Mouse (Mus musculus): ENCODE data around the gene Golga2. TPM values are rescaled to one million over a fixed set of nuclear protein-coding genes. Genes with fewer than 3 reads are reported as not detected.

Gene Golga2
- 20.1 and 20.2 TPM in 2 replicates for polyA plus RNA-seq (2014; fragmentation: Nextera tagmentation; extraction: Ambion mirVana)

DNA sequence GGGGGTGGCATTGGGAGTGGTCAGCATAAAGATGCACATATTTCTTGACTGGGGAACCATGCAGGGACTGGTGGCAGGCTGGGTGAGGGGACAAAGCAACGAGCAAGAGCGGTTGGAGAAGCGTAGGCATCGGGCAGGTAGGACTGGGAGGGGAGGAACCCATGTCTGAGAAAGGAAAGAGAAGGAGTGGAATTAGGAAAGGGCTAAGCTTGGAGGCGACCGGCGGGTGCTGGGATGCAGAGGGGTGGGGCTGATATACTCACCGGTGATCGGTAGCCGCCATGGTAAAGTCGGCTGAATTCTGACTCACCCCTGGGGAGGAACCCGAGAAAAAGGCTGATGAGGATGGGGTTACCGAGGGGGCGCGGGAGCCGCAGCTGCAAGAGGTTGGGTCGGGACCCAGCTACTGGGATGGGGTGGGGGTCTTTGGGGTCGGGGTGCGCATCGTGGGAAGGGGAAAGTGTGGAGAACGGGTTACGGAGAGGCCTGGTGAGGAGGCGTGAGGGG is at the start of gene Golga2:
TSS of gene Golga2 (plus strand) at position 51 of the 507 bp plus-strand sequence.
- WGBS: 2% methylated on average over 23 of the region's 23 CpGs
- Histone ChIP-seq H3K27me3 (replicated peaks; ENCODE audit: control insufficient read depth, insufficient read depth, low read length) (no peaks in the 10 kb centered on the region), H3K9me3 (ENCODE audit: control insufficient read depth, low read length) (no peaks in the 10 kb centered on the region), H3K27ac (ENCODE audit: low read depth) (peak within 1 kb of the TSS; percentile 45), H3K4me2 (ENCODE audit: low read length) (peak within 1 kb of the TSS; percentile 96), H3K36me3 (ENCODE audit: control insufficient read depth, insufficient read depth, low read length) (peaks cover 36% of the 10 kb centered on the region), H3K9ac (ENCODE audit: low read length) (peak within 1 kb of the TSS; percentile 75), H3K4me1 (replicated peaks; ENCODE audit: control insufficient read depth, insufficient read depth, low read length) (peaks cover 7% of the 10 kb centered on the region; the same call in 1 of the 2 replicates), H3K4me3 (ENCODE audit: low read depth, low read length) (peak within 1 kb of the TSS; percentile 74)
- ATAC-seq (replicated peaks; ENCODE audit: low FRiP score, low TSS enrichment, low read depth) (peak; percentile 34), DNase-seq (ENCODE audit: low spot score) (no peak)

DNA sequence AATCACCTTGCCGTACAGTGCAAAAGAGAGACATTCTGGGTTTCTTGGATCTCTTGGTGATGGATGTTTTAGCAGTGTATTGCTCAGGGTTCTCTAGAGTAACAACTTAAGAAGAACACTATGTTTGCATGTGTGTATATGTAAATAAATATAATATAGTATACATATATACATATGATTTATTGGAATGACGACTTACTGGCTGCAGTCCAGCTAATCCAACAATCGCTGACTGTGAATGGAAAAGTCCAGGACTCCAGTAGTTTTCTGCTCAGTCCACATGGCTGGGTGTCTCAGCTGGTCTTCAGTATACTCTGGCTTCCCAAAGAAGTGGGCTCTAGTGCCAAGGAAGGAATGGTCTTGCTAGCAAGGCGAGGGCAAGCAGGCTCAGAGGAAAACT is 49.6 kb upstream of the Golga2 start:
- DNase-seq (ENCODE audit: low spot score) (no peak), ATAC-seq (replicated peaks; ENCODE audit: low FRiP score, low TSS enrichment, low read depth) (no peak; the same call in 1 of the 2 replicates)
- Histone ChIP-seq H3K9ac (ENCODE audit: low read length) (peak overlapping the region; percentile 72), H3K4me2 (ENCODE audit: low read length) (peak overlapping the region; percentile 94), H3K9me3 (ENCODE audit: control insufficient read depth, low read length) (no peaks in the 10 kb centered on the region), H3K4me3 (ENCODE audit: low read depth, low read length) (peak overlapping the region; percentile 72), H3K27me3 (replicated peaks; ENCODE audit: control insufficient read depth, insufficient read depth, low read length) (no peaks in the 10 kb centered on the region), H3K27ac (ENCODE audit: low read depth) (peak overlapping the region; percentile 84; the same call in 1 of the 2 replicates), H3K4me1 (replicated peaks; ENCODE audit: control insufficient read depth, insufficient read depth, low read length) (peaks cover 12% of the 10 kb centered on the region), H3K36me3 (ENCODE audit: control insufficient read depth, insufficient read depth, low read length) (peaks cover 22% of the 10 kb centered on the region)
- 29% methylated on average over 4 of the region's 4 CpGs for WGBS

DNA sequence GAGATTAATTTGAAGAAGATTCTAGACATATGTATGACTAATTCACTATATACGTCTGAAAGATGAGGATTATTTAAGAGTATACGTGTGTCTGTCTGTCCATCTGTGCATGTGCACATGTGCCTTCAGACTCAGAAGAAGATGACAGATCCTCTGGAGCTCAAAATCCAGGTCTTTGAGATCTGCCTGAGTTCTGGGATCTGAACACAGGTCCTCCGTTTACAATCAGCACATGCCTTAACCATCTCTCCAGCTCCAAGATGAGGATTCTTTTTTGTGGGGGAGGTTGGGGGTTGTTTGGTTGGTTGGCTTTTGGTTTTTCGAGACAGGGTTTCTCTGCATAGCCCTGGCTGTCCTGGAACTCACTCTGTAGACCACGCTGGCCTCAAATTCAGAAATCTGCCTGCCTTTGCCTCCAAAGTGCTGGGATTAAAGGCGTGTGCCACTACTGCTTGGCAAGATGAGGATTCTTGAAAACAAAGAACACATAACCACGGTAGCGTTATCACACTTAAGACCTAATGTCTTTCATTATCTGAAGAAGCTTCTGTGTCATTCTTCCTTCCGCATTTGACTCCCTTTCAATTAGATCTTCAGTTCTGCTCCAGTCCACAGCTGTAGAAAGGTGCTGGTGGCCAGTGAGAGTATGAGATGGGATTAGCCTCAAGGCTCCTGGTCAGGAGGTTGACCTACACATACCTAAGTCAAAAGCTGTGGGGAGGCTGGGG is 48.3 kb upstream of the Golga2 start:
- no peak for DNase-seq (ENCODE audit: low spot score)
- 89% methylated on average over 9 of the region's 9 CpGs for WGBS
- Histone ChIP-seq H3K27me3 (replicated peaks; ENCODE audit: control insufficient read depth, insufficient read depth, low read length) (no peaks in the 10 kb centered on the region), H3K27ac (ENCODE audit: low read depth) (no peak overlapping the region), H3K9ac (ENCODE audit: low read length) (no peak overlapping the region), H3K4me3 (ENCODE audit: low read depth, low read length) (no peak overlapping the region), H3K4me1 (replicated peaks; ENCODE audit: control insufficient read depth, insufficient read depth, low read length) (peaks cover 12% of the 10 kb centered on the region), H3K36me3 (ENCODE audit: control insufficient read depth, insufficient read depth, low read length) (peaks cover 22% of the 10 kb centered on the region), H3K4me2 (ENCODE audit: low read length) (no peak overlapping the region), H3K9me3 (ENCODE audit: control insufficient read depth, low read length) (no peaks in the 10 kb centered on the region)
- ATAC-seq (replicated peaks; ENCODE audit: low FRiP score, low TSS enrichment, low read depth): no peak

DNA sequence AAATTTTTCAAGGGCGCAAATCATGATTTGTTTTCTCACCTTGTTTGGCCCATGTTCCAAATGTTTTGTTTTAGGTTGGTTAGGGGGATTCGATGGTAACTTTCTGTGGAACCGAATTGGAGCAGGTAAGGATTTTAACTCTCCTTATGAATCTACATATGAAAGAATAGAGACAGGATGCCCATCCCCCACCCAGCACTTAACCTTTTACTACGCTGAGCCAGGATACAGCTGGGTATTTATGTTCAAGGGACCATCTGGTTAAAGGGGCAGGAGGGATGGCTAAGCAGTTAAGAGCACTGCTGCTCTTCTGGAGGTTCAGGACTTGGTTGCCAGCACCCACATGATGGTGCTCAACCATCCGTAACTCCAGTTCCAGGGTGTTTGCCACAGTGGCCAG is 46.6 kb upstream of the Golga2 start:
- H3K9me3 ChIP-seq (ENCODE audit: control insufficient read depth, low read length): no peaks in the 10 kb centered on the region
- no peaks in the 10 kb centered on the region for H3K27me3 ChIP-seq (replicated peaks; ENCODE audit: control insufficient read depth, insufficient read depth, low read length)
- H3K4me1 ChIP-seq (replicated peaks; ENCODE audit: control insufficient read depth, insufficient read depth, low read length): peaks cover 6% of the 10 kb centered on the region
- no peak for DNase-seq (ENCODE audit: low spot score)
- no peak overlapping the region for H3K4me2 ChIP-seq (ENCODE audit: low read length)
- WGBS: 76% methylated on average over 5 of the region's 5 CpGs
- no peak for ATAC-seq (replicated peaks; ENCODE audit: low FRiP score, low TSS enrichment, low read depth)
- no peak overlapping the region for H3K9ac ChIP-seq (ENCODE audit: low read length)
- no peak overlapping the region for H3K27ac ChIP-seq (ENCODE audit: low read depth)
- H3K4me3 ChIP-seq (ENCODE audit: low read depth, low read length): no peak overlapping the region
- peaks cover 38% of the 10 kb centered on the region for H3K36me3 ChIP-seq (ENCODE audit: control insufficient read depth, insufficient read depth, low read length)

DNA sequence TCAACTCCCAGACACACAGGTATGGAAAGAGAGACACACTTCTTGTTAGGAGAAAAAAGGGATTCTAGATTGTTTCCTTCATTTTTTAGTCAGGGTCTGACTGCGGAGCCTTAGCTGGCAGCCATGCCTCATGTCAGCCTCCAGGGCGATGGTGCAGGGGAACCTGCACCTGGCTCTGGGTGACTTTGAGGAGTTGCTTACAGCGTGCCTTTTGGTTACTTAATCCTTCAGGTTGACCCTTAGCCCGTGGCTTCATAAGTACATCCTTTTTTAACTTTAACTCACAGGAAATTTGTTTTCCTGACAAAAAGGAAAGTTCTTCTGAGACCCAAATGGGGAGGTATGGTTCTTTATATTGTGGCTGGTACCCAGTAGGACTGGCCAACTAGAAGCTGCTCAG is 44.2 kb upstream of the Golga2 start:
- Histone ChIP-seq H3K4me3 (ENCODE audit: low read depth, low read length) (no peak overlapping the region), H3K36me3 (ENCODE audit: control insufficient read depth, insufficient read depth, low read length) (peaks cover 58% of the 10 kb centered on the region), H3K9me3 (ENCODE audit: control insufficient read depth, low read length) (no peaks in the 10 kb centered on the region), H3K4me2 (ENCODE audit: low read length) (no peak overlapping the region), H3K9ac (ENCODE audit: low read length) (no peak overlapping the region), H3K27ac (ENCODE audit: low read depth) (no peak overlapping the region), H3K4me1 (replicated peaks; ENCODE audit: control insufficient read depth, insufficient read depth, low read length) (no peaks in the 10 kb centered on the region), H3K27me3 (replicated peaks; ENCODE audit: control insufficient read depth, insufficient read depth, low read length) (no peaks in the 10 kb centered on the region)
- WGBS: 88% methylated on average over 4 of the region's 4 CpGs
- no peak for DNase-seq (ENCODE audit: low spot score)
- no peak for ATAC-seq (replicated peaks; ENCODE audit: low FRiP score, low TSS enrichment, low read depth)

DNA sequence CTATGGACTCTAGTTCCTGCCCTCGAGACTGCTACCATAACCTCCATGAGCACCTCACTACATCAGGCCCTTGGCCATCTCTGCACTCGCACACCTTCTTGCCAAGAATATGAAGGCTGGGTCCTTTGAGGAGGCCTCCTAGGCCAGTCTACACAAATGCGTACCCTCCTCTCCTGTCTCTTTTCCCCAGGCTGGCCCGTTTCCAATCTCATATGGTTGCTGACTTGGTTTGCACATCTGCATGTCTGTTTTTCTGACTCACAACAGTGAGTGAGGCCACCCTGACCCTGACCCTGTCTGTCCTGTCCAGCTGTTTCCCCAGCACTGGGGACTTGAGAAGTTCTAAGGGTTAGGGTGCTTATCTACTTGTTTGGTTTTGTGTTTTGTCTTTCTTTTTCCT is 40.4 kb upstream of the Golga2 start:
- no peak overlapping the region for H3K4me2 ChIP-seq (ENCODE audit: low read length)
- no peaks in the 10 kb centered on the region for H3K27me3 ChIP-seq (replicated peaks; ENCODE audit: control insufficient read depth, insufficient read depth, low read length)
- no peak for DNase-seq (ENCODE audit: low spot score)
- no peak overlapping the region for H3K9ac ChIP-seq (ENCODE audit: low read length)
- no peaks in the 10 kb centered on the region for H3K4me1 ChIP-seq (replicated peaks; ENCODE audit: control insufficient read depth, insufficient read depth, low read length)
- no peak overlapping the region for H3K4me3 ChIP-seq (ENCODE audit: low read depth, low read length)
- no peaks in the 10 kb centered on the region for H3K9me3 ChIP-seq (ENCODE audit: control insufficient read depth, low read length)
- ATAC-seq (replicated peaks; ENCODE audit: low FRiP score, low TSS enrichment, low read depth): no peak
- 79% methylated on average over 4 of the region's 4 CpGs for WGBS
- H3K27ac ChIP-seq (ENCODE audit: low read depth): no peak overlapping the region
- H3K36me3 ChIP-seq (ENCODE audit: control insufficient read depth, insufficient read depth, low read length): peaks cover 87% of the 10 kb centered on the region

DNA sequence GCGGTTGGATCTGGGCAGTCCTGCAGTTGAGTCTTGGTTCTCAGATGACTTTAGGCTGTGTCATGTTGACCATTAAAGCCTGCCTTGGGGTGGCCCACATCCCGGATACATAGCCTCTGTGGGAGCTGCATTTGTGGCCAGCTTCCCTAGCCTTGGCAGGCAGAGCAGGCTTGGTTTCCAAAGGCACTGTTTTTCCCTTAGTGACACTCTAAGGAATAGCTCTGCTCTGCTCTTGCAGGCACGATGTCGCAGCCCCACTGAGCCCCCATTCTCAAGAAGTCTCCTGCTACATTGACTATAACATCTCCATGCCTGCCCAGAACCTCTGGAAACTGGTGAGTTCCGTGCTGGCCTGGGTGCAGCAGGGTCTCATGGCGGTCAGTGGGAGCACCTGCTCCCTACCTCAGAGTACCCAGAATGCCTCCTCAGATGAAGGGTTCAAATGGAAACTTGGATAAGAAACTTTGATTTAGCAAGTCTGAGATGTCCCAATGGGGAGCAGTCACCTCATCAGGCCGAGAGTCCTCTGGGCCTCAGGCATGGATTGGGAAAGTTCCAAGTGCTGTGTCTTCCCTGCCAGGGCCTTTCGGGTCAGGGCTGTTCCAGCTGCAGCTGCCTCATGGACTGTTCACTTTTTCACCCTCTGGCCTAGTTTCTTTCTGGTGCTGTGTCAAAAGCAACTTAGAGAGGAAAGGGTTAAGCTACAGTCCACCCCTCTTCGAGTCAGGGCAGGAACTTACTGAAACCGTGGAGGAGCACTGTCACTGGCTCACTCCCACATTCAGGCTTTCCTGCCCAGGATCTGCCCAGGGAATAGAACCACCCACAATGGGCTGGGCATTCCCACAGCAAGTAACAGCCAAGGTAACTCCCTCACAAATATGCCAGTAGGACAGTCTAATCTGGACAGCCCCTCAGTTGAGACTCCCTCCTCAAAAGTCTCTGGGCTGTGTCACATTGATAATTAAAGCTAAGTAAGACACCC is 38.5 kb upstream of the Golga2 start:
- Histone ChIP-seq H3K27me3 (replicated peaks; ENCODE audit: control insufficient read depth, insufficient read depth, low read length) (no peaks in the 10 kb centered on the region), H3K36me3 (ENCODE audit: control insufficient read depth, insufficient read depth, low read length) (peaks cover 84% of the 10 kb centered on the region), H3K4me2 (ENCODE audit: low read length) (no peak overlapping the region), H3K4me1 (replicated peaks; ENCODE audit: control insufficient read depth, insufficient read depth, low read length) (no peaks in the 10 kb centered on the region), H3K9me3 (ENCODE audit: control insufficient read depth, low read length) (no peaks in the 10 kb centered on the region), H3K9ac (ENCODE audit: low read length) (no peak overlapping the region), H3K27ac (ENCODE audit: low read depth) (no peak overlapping the region), H3K4me3 (ENCODE audit: low read depth, low read length) (no peak overlapping the region)
- DNase-seq (ENCODE audit: low spot score): no peak
- no peak for ATAC-seq (replicated peaks; ENCODE audit: low FRiP score, low TSS enrichment, low read depth)
- WGBS: 77% methylated on average over 10 of the region's 10 CpGs

DNA sequence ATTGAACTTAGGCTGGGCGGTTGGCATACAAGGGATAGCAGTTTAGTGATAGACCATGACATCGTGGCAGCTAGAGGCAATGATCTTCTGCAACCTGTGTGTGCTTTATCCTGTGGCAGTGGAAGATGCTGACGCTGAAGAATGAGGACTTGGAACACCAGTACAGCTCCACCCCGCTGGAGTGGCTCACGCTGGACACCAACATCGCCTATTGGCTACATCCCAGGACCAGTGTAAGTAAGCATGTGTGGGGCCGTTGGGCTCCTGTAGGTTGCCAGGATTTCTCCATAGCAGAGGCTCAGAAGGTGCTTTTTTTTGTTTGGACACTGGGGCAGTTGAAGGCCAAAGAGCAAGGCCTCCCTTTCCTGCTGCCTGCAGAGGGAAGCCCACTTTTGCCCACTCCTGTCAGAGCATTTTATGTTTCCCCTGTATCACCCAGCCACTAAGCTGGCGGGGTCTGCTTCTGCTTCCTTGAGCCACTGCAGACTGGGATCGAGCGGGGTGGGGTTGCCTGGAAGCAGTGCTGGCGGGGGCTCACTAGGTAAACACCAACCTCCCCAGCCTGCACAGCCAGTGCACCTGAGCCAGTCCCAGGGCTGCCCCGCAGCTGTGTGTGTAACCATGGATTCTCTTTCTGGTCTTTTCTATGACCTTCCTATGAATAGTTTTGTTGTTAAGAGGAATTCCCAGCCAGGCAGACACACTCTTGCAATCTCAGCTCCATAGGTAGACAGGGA is 35.2 kb upstream of the Golga2 start:
- Histone ChIP-seq H3K36me3 (ENCODE audit: control insufficient read depth, insufficient read depth, low read length) (peaks cover 82% of the 10 kb centered on the region), H3K27ac (ENCODE audit: low read depth) (no peak overlapping the region)

More for the DNA sequence above, 35.2 kb upstream of the Golga2 start:
- WGBS: 79% methylated on average over 12 of the region's 12 CpGs
- H3K27me3 ChIP-seq (replicated peaks; ENCODE audit: control insufficient read depth, insufficient read depth, low read length): no peaks in the 10 kb centered on the region
- H3K4me1 ChIP-seq (replicated peaks; ENCODE audit: control insufficient read depth, insufficient read depth, low read length): no peaks in the 10 kb centered on the region
- no peak overlapping the region for H3K4me3 ChIP-seq (ENCODE audit: low read depth, low read length)
- no peaks in the 10 kb centered on the region for H3K9me3 ChIP-seq (ENCODE audit: control insufficient read depth, low read length)
- no peak for ATAC-seq (replicated peaks; ENCODE audit: low FRiP score, low TSS enrichment, low read depth)
- no peak overlapping the region for H3K9ac ChIP-seq (ENCODE audit: low read length)
- DNase-seq (ENCODE audit: low spot score): no peak
- no peak overlapping the region for H3K4me2 ChIP-seq (ENCODE audit: low read length)

Measured in intestine, embryonic 14.5 days (tissue).